Mouse (Mus musculus): ENCODE results near the gene Olfr632.
A peak's percentile ranks its signal among the peaks of the same experiment; 100 is the strongest.
"Not testable (repeated sequence)": the region's sequence is repeated elsewhere in the genome, so short reads cannot be mapped to it uniquely, and the experiment has no call there.

The Olfr632 gene

DNA sequence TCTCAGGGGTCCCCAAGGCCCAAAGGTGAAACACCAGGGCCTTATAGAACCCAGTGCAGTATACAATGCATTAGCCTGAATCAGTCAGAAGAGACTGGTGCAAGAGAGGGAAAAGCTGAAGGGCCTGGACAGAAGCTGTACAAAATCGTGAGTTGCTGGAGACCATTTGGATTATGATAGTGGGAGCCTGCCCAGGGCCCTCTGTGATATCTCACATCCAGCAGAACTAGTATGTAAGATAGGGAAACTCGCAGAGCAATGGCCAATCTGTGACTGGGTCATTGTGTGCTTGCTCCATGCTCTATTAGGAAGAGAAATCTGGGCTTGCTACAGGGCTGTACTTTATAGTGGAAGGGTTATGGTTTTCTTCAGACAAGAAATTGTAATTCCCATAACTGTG lies at the start of gene Olfr632:
TSS of gene Olfr632 (plus strand) at position 84 of the 400 bp plus-strand sequence.
- DNase-seq (ENCODE audit: low read depth, low spot score), result no peak

DNA sequence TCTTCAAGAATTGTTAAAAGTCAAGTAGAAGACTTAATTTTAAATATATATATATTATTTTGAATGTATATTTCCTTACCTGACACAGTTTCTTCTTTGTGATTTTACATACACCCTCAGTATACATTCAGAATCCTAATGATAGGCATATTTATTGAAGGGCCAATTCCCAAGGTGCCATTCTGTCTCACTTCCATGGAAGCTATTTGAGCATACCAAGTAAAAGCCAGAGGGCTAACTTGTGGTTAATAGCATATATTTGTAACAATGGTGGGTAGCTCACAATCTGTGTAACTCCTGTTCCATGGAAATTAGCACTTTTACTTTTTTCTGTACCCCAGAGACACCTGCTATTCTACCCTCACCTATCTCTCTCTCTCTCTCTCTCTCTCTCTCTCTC lies 48.0 kb upstream of the Olfr632 start, which contains the start of gene Olfr66:
TSS of gene Olfr66 (minus strand) at position 101 of the 400 bp plus-strand sequence.
- DNase-seq (ENCODE audit: low read depth, low spot score), result no peak

DNA sequence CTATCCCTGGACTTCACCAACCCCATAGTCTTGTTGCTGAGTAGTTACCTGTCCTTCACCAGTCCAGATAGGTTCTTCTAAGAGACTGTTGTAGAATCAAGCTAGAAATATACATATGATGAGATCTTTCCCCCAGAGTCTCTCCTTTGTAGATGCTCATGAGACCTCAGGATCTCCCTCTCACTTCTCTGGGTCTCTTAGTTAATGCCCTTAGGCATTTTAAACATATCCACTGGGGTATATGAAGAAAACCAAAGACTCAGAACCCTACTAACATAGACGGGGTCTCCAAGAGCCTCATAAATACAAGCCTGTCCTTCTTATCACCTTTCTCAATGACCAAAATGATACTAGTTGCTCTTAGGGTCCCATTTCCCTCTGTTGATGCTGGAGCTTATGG lies 39.8 kb upstream of the Olfr632 start, which contains the start of gene Olfr64:
TSS of gene Olfr64 (minus strand) at position 101 of the 400 bp plus-strand sequence.
- DNase-seq (ENCODE audit: low read depth, low spot score), result no peak

DNA sequence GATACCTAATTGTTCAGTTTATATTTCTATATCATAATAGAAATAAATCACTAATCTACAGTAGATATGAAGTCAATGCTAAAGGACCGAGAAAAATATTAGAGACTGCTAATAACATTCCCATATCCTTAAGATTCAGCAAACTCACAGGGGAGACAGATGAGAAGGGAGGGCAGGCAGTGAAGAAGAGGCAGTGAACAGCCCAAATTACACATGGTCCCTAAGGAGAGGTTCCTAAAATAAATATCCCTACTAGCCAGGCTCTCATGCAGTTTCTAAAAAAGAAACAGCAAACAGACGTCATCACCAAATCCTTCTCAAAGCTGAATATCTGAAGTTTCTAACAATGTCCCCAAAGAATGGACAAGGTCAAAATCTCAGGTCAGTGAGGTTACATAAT lies 31.0 kb upstream of the Olfr632 start, which contains the start of gene Olfr65:
TSS of gene Olfr65 (plus strand) at position 301 of the 400 bp plus-strand sequence.
- no peak for DNase-seq (ENCODE audit: low read depth, low spot score)

DNA sequence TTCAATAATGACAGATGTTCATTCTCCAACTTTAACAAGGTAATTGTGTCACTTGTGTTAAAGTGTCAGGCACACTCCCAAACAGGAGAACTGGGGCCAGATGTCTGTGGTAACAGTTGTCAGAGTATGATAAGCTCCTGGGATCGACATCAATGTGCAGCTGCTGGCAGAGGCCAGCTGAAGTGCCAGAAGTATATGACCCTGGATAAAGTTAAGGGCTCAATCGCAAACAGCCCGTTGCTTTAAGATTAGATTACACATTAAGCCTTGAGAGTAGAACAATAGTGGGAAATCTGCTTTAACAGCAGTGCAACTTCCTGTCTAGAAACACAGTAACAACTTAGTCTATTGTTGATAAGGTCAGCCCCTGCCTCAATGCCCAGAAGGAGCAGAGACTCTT lies 24.1 kb upstream of the Olfr632 start:
- DNase-seq (ENCODE audit: low read depth, low spot score), result no peak

DNA sequence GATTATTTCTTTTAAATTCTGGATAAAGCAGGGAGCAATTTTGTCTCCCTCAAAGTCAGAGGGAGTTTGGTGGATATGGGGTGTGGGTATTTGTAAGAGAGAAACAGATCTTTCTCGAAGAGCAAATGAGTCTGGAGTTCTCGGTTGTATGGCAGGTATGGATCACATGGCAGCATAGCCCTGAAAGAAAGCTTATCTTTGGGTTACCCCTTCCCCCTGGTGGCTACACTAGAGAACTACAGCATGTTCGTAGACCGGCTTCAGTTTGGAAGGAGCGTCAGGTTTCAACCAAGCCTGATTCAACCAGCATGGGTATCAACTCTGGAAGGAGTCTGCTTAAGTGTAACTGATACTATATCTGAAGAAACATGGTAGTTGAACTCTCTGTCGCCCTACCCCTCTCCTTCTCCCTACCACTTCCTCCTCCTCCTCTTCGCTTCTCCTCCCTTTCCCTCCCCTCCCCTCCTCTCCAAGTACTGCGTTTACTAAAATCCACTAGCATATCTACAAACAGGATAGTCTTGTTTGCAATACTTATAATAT lies 21.1 kb upstream of the Olfr632 start:
- DNase-seq (ENCODE audit: low read depth, low spot score), result peak; percentile 3

DNA sequence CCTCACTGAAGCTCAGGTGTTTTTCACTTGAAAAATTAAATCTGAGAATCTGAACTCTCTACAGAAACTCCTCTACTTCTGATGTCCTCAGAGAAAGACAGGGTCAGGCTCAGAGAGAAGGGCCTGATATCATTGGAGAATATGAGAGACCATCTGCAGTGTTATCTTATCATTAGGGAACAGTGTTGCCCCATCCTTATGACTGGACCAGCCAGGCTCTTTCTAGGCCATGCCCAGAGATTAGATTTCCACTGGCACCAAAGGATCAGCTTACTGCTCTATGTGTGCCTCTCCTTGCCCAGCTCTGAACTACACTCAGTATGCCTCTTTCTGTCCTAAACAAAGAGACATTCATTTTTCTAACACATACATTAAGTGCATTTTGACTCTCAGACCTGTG lies 18.8 kb upstream of the Olfr632 start:
- DNase-seq (ENCODE audit: low read depth, low spot score), result no peak

DNA sequence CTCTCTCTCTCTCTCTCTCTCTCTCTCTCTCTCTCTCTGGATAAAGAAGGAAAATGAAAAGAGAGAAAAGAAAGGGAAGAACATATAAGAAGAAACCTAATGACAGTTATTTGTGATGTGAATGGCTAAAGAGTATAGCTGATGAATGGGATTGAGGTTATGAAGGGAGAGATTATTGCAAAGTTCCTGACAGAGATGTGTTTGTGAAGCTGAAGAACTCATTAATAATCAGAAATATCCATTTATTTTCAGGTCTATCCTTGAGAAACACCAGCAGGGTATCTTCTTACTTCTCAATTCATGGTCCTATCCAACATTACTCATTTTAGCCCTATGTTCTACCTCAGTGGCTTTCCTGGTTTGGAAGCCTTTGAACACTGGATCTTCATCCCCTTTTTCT lies 5.6 kb upstream of the Olfr632 start, which contains the start of gene Olfr631:
TSS of gene Olfr631 (plus strand) at position 301 of the 400 bp plus-strand sequence.
- no peak for DNase-seq (ENCODE audit: low read depth, low spot score)

DNA sequence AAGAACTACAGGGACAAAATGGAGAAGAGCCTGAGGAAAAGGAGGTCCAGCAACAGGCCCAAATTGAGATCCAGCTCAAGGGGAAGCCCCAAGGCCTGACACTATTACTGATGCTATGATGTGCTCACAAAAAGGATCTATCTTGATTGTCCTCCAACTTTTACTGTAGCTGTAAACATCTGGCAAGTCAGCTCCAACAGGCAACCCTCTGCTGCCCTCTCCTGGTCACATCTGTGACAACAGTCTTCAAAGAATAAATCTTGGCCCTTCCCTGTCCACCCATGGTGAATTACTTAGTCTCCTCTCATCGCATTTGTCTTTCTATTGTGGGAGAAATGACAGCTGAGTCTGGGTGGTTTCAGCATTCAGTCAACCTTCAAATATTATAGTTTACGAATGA lies 8.6 kb downstream of the Olfr632 start:
- DNase-seq (ENCODE audit: low read depth, low spot score), result peak; percentile 77

DNA sequence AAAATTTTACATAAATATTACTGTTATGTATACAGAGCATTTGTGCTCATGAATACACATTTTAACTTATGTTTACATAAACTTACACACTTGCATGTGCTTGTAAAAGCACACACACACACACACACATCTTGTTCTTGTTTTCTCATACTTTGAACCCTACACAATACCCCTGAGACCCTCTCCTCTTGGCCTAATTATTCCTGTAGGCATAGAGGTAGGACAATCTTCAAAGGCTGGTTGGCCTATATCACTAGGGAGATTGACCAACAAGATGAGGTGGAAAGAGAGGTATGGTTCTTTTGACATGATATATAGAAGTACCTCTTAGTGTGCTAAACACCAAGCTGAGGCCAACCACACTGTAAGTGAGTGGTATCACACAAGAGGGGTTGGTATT lies 10.0 kb downstream of the Olfr632 start, which contains the start of gene Olfr633:
TSS of gene Olfr633 (plus strand) at position 301 of the 400 bp plus-strand sequence.
- no peak for DNase-seq (ENCODE audit: low read depth, low spot score)

DNA sequence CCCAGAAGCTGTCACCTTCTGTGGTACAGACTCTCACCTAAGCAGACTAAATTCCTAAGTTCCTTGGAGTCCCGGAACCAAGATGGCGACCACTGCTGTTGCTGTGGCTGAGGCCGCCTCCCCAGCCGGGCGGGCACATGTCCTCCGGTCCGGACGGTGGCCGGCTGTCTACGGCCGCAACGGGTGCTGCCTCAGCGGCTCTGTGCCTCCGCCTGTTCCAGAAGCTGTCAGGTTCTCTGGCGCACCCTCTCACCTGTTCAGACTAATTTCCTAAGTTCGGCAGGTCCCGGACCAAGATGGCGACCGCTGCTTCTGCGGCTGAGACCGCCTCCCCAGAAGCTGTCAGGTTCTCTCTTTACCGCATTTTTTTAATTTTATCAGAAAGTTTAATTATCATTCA lies 32.7 kb downstream of the Olfr632 start:
- not testable (repeated sequence) for DNase-seq (ENCODE audit: low read depth, low spot score)

DNA sequence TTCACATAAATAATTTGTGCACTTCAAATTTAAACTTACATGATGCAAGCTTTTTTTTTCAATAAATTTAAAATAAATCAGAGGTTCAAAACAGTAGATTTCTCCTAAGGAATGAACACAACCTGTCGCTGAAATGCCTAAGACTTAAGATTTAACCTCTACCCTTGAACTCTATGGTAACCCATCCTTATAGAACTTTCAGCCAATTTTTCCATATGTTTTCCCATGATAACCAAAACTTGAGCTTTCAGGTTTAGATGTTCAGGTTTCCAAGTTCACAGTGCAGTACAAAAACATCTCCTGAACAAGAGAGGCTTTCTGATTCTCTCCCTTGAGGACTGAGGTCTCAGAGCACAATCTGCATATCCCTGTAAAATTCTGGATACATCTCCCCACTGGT lies 36.7 kb downstream of the Olfr632 start, which contains the start of gene Olfr635:
TSS of gene Olfr635 (plus strand) at position 301 of the 400 bp plus-strand sequence.
- DNase-seq (ENCODE audit: low read depth, low spot score), result no peak

DNA sequence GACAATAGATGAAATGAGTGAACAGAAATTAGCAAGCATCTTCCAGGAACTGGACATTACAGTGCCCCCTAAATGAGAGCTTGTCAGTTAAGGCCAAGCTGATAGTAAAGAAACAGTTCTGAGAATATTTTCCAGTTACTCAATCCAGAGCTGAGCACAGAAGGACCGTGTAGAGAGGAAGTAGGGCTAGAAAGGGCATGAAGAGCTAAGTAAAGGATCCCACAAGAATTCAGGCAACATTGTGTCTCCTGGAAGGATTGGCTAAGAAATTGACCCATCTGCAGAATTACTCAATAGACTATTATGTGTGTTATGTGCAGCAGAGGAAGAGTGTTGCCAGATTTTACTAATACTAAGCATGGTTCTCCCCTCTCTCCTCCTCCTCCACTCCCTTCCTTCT lies 37.6 kb downstream of the Olfr632 start:
- no peak for DNase-seq (ENCODE audit: low read depth, low spot score)

Measured in 3T3-L1 (cell line).